Mouse (Mus musculus): ENCODE measurements at regions not wholly inside any gene's neighbourhood (a gene's known extent, or its start where the extent isn't known, plus 50 kb on each side); places are given as distances from the start of the nearest gene placed in this dataset.
"Not testable (repeated sequence)": the region's sequence is repeated elsewhere in the genome, so short reads cannot be mapped to it uniquely, and the experiment has no call there.

GRCm38 (mm10) chrX:50599780-50600179 is 171.5 kb upstream of the Olfr1324 start:
- Histone ChIP-seq H3K4me1 (peaks cover 79% of the 10 kb centered on the region), H3K9me3 (no peaks in the 10 kb centered on the region), H3K27me3 (replicated peaks) (no peaks in the 10 kb centered on the region), H3K4me3 (replicated peaks) (peak overlapping the region; percentile 88), H3K36me3 (replicated peaks; ENCODE audit: low read length) (peaks cover 18% of the 10 kb centered on the region)
- TF ChIP-seq FLI1 (IDR thresholded peaks at IDR 0.05; ENCODE audit: low read length) (no peak), GATA1 (IDR thresholded peaks at IDR 0.05; ENCODE audit: borderline replicate concordance, low read length) (no peak)

- Histone ChIP-seq H3K4me1 (peaks cover 68% of the 10 kb centered on the region), H3K4me3 (replicated peaks) (peak overlapping the region; percentile 88), H3K36me3 (replicated peaks; ENCODE audit: low read length) (peaks cover 35% of the 10 kb centered on the region)
- H3K27me3 ChIP-seq (replicated peaks); H3K9me3 ChIP-seq: not testable (repeated sequence)
Measured at GRCm38 (mm10) chrX:50597626-50598025, 169.3 kb upstream of the Olfr1324 start.

- H3K36me3 ChIP-seq (replicated peaks; ENCODE audit: low read length): peaks cover 39% of the 10 kb centered on the region
- no peak for TF ChIP-seq FLI1 (IDR thresholded peaks at IDR 0.05; ENCODE audit: low read length)
- no peak for TF ChIP-seq GATA1 (IDR thresholded peaks at IDR 0.05; ENCODE audit: borderline replicate concordance, low read length)
- H3K27me3 ChIP-seq (replicated peaks): no peaks in the 10 kb centered on the region
- H3K4me3 ChIP-seq (replicated peaks): peak overlapping the region; percentile 88
- H3K9me3 ChIP-seq: no peaks in the 10 kb centered on the region
- H3K4me1 ChIP-seq: peaks cover 69% of the 10 kb centered on the region
Measured at GRCm38 (mm10) chrX:50597105-50597504, 168.8 kb upstream of the Olfr1324 start.

GRCm38 (mm10) chrX:50594976-50595375 is 166.7 kb upstream of the Olfr1324 start:
- peaks cover 72% of the 10 kb centered on the region for H3K4me1 ChIP-seq
- H3K9me3 ChIP-seq; H3K4me3 ChIP-seq (replicated peaks); H3K27me3 ChIP-seq (replicated peaks): not testable (repeated sequence)
- peaks cover 50% of the 10 kb centered on the region for H3K36me3 ChIP-seq (replicated peaks; ENCODE audit: low read length)

GRCm38 (mm10) chrX:50591477-50591876 is 163.2 kb upstream of the Olfr1324 start:
- H3K27me3 ChIP-seq (replicated peaks): no peaks in the 10 kb centered on the region
- H3K36me3 ChIP-seq (replicated peaks; ENCODE audit: low read length): peaks cover 45% of the 10 kb centered on the region
- TF ChIP-seq GATA1 (IDR thresholded peaks at IDR 0.05; ENCODE audit: borderline replicate concordance, low read length): no peak
- TF ChIP-seq FLI1 (IDR thresholded peaks at IDR 0.05; ENCODE audit: low read length): no peak
- H3K9me3 ChIP-seq: no peaks in the 10 kb centered on the region
- peaks cover 73% of the 10 kb centered on the region for H3K4me1 ChIP-seq
- peak overlapping the region; percentile 57 for H3K4me3 ChIP-seq (replicated peaks)

- TF ChIP-seq FLI1 (IDR thresholded peaks at IDR 0.05; ENCODE audit: low read length) (no peak), GATA1 (IDR thresholded peaks at IDR 0.05; ENCODE audit: borderline replicate concordance, low read length) (no peak)
- peaks cover 75% of the 10 kb centered on the region for H3K4me1 ChIP-seq
- H3K36me3 ChIP-seq (replicated peaks; ENCODE audit: low read length): peaks cover 45% of the 10 kb centered on the region
- H3K9me3 ChIP-seq: no peaks in the 10 kb centered on the region
- H3K27me3 ChIP-seq (replicated peaks): no peaks in the 10 kb centered on the region
- H3K4me3 ChIP-seq (replicated peaks): peak overlapping the region; percentile 87
Measured at GRCm38 (mm10) chrX:50590673-50591341, 162.5 kb upstream of the Olfr1324 start.

GRCm38 (mm10) chrX:50588892-50589291 is 160.6 kb upstream of the Olfr1324 start:
- Histone ChIP-seq H3K9me3 (no peaks in the 10 kb centered on the region), H3K4me1 (peaks cover 74% of the 10 kb centered on the region), H3K27me3 (replicated peaks) (no peaks in the 10 kb centered on the region), H3K4me3 (replicated peaks) (peak overlapping the region; percentile 14), H3K36me3 (replicated peaks; ENCODE audit: low read length) (peaks cover 45% of the 10 kb centered on the region)
- no peak; the same call in 2 of the 3 replicates for TF ChIP-seq GATA1 (IDR thresholded peaks at IDR 0.05; ENCODE audit: borderline replicate concordance, low read length)
- TF ChIP-seq FLI1 (IDR thresholded peaks at IDR 0.05; ENCODE audit: low read length): no peak

- no peaks in the 10 kb centered on the region for H3K27me3 ChIP-seq (replicated peaks)
- H3K36me3 ChIP-seq (replicated peaks; ENCODE audit: low read length): peaks cover 24% of the 10 kb centered on the region
- peak overlapping the region; percentile 85 for H3K4me3 ChIP-seq (replicated peaks)
- no peak for TF ChIP-seq GATA1 (IDR thresholded peaks at IDR 0.05; ENCODE audit: borderline replicate concordance, low read length)
- TF ChIP-seq FLI1 (IDR thresholded peaks at IDR 0.05; ENCODE audit: low read length): no peak
- peaks cover 73% of the 10 kb centered on the region for H3K4me1 ChIP-seq
- H3K9me3 ChIP-seq: no peaks in the 10 kb centered on the region
Measured at GRCm38 (mm10) chrX:50583741-50584580, 155.7 kb upstream of the Olfr1324 start.

- peak overlapping the region; percentile 84 for H3K4me3 ChIP-seq (replicated peaks)
- TF ChIP-seq GATA1 (IDR thresholded peaks at IDR 0.05; ENCODE audit: borderline replicate concordance, low read length) (no peak), FLI1 (IDR thresholded peaks at IDR 0.05; ENCODE audit: low read length) (no peak)
Measured at GRCm38 (mm10) chrX:50580200-50580599, 151.9 kb upstream of the Olfr1324 start.

GRCm38 (mm10) chrX:50576824-50577223 is 148.5 kb upstream of the Olfr1324 start:
- H3K4me1 ChIP-seq: peaks cover 51% of the 10 kb centered on the region
- H3K27me3 ChIP-seq (replicated peaks): no peaks in the 10 kb centered on the region
- H3K4me3 ChIP-seq (replicated peaks): peak overlapping the region; percentile 87
- H3K9me3 ChIP-seq: no peaks in the 10 kb centered on the region
- H3K36me3 ChIP-seq (replicated peaks; ENCODE audit: low read length): peaks cover 15% of the 10 kb centered on the region
- TF ChIP-seq GATA1 (IDR thresholded peaks at IDR 0.05; ENCODE audit: borderline replicate concordance, low read length) (no peak), FLI1 (IDR thresholded peaks at IDR 0.05; ENCODE audit: low read length) (no peak)

More at GRCm38 (mm10) chrX:50580200-50580599, 151.9 kb upstream of the Olfr1324 start:
- Histone ChIP-seq H3K4me1 (peaks cover 66% of the 10 kb centered on the region), H3K36me3 (replicated peaks; ENCODE audit: low read length) (peaks cover 26% of the 10 kb centered on the region), H3K27me3 (replicated peaks) (no peaks in the 10 kb centered on the region), H3K9me3 (no peaks in the 10 kb centered on the region)

- peak overlapping the region; percentile 83 for H3K4me3 ChIP-seq (replicated peaks)
- H3K27me3 ChIP-seq (replicated peaks); H3K9me3 ChIP-seq: not testable (repeated sequence)
- peaks cover 21% of the 10 kb centered on the region for H3K36me3 ChIP-seq (replicated peaks; ENCODE audit: low read length)
- peaks cover 57% of the 10 kb centered on the region for H3K4me1 ChIP-seq
Measured at GRCm38 (mm10) chrX:50572191-50573095, 144.1 kb upstream of the Olfr1324 start.
